Mouse (Mus musculus) thymus, postnatal 10 days (tissue): Measurements from ENCODE around the gene Sars2.

ENCODE experiments used
- DNase-seq, 2 experiments: peaks; one replicate each; pipeline ENCODE4 v3.0.0; 2021; ENCODE audit warnings: low spot score in 2 of 2

The Sars2 gene

GRCm38 (mm10) chr7:28726600-28726999 is 15.2 kb upstream of the Sars2 start:
- peak; percentile 58 to 90 for DNase-seq

GRCm38 (mm10) chr7:28727649-28728340 is 14.0 kb upstream of the Sars2 start:
- no peak for DNase-seq

- DNase-seq: peak; percentile 73 to 75
Measured at GRCm38 (mm10) chr7:28732341-28733142, 9.2 kb upstream of the Sars2 start.

DNA sequence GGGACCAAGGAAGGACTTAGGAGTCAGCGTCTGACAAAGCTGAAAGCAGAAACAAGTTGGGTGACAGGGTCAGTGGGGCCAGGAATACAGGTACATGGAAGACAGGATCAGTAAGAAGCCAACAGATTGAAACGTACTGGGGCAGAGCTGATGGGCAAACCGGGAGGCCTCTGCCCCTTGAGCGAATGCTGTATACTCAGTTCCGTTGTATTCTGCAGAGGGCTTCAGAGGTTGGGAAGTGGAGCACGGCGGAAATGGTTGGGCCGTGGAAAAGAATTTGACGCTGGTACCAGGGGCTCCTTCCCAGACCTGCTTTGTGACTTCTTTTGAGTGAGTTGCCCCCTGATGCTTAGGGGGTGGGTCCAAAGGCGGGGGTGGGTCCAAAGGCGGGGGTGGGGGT is 8.6 kb upstream of the Sars2 start:
- DNase-seq: no peak

GRCm38 (mm10) chr7:28735701-28736100 is 6.1 kb upstream of the Sars2 start:
- no peak for DNase-seq

DNA sequence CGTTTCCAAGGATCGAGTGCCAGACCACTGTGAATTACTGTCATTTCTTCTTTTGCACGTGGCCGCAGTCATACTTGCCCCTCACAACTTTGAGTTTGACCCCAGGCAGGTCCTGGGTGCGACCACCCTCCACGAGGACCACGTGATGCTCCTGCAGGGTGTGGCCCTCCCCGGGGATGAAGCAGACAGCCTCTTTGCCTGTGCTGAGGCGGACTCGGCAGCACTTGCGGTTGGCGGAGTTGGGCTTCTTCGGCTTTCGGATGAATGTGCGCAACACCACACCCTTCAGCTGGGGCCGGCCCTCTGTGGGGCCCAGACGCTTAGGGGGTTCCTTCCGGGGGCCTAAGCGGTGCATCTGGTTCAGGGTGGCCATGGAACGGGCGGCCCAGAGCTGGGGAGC is 2.0 kb upstream of the Sars2 start:
- no peak for DNase-seq

DNA sequence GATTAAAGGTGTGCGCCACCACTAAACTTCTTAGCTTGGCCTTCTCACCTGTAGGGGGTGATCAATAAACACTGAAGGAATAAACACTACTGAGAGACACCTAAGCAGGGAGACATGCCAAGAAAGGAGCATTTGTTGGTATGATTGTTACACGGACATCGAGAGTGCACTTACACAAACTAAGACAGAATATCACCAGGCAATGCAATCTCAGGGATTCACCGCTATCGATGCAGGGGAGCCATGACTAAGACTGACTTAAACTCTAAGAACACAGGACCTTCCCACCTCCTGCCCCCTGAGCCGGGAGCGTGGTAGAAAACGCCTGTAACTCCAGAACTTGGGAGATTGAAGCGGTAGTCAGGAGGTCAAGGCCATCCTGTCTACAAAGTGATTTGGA is 843 bp upstream of the Sars2 start:
- DNase-seq: no peak

GRCm38 (mm10) chr7:28741368-28741708 is 454 bp upstream of the Sars2 start:
- no peak for DNase-seq

DNA sequence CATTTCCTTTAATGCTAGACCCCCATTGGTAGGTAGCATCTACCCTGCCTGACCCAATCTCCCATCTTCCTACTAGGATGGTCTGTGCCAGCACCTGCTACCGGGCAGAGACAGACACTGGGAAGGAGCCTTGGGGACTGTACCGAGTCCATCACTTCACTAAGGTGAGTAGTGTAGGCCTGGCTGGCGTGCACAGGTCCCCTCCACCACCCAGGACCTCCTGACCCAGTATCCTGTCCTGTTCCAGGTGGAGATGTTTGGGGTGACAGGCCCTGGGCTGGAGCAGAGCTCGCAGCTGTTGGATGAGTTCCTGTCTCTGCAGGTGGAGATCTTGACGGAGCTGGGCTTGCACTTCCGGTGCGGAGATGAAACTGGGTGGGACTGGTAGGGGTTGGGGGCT is 8.1 kb downstream of the Sars2 start:
- no peak for DNase-seq

- no peak for DNase-seq
Measured at GRCm38 (mm10) chr7:28756079-28756478, 14.3 kb downstream of the Sars2 start, which contains the start of gene Ccer2. TSS of gene Ccer2 (plus strand) at chr7:28756174.

- DNase-seq: no peak
Measured at GRCm38 (mm10) chr7:28758623-28759022, 16.8 kb downstream of the Sars2 start.

- DNase-seq: no peak
Measured at GRCm38 (mm10) chr7:28761907-28762306, 20.1 kb downstream of the Sars2 start.

- DNase-seq: no peak
Measured at GRCm38 (mm10) chr7:28765211-28765610, 23.4 kb downstream of the Sars2 start.

DNA sequence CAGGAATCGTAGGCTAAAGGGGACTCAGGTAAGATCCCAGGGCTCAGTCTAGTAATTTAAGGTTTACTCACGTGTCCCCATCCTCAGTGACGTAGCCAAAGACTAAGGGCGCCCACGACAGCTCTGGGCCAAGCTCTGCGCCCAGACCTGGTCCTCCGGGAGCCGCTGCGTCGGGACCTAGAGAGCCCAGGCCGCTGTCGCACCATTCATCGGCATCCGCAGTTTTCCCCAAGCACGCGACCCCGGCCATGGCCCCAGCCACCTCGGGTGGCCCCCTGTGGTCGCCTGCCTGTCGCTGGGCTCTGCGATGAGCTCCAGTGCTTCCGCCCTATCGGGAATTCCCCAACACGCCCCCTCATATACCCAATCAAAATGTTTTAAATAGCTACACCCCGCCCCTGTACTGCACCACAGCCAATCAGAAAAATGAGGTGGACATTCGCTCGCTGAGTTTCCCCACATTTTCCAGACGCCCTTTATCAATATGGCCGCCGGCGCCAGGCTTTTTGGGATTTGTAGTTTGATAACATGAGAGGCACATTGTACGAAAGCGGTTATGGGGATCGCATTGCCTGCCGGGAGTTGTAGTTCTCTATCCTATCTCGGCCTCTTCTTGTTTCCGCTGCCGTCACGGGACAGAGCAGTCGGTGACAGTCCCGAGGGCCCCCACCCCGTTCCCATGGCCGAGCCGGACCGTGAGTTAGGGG is 24.5 kb downstream of the Sars2 start, which contains the start of gene Sirt2:
Sirt2 (plus strand) TSS at position 563 of the 707 bp plus-strand sequence.
- DNase-seq: peak; percentile 93 to 96

DNA sequence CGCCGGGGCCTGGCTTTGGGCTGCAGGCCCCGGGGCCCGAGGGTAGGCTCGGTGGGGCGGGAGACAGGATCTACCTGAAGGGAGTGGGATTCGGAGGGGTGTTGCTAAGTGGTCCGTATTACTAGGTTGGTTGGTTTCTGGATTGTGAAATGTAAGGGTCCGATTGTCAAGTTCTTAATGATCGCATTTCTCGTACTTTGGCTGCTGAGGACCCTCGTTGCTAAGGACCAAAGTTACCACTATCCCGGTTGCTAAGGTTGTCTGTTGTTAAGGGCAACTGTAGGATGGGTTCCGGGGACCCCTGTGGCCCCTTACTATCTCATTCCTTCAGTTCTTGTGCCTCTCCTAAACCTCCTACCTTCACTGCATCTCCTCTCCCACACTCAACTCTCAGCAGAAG is 25.1 kb downstream of the Sars2 start:
- no peak for DNase-seq

GRCm38 (mm10) chr7:28767462-28767965 is 25.7 kb downstream of the Sars2 start, which contains the start of gene Nfkbib:
TSS of gene Nfkbib (minus strand) at chr7:28767512.
- DNase-seq: no peak

DNA sequence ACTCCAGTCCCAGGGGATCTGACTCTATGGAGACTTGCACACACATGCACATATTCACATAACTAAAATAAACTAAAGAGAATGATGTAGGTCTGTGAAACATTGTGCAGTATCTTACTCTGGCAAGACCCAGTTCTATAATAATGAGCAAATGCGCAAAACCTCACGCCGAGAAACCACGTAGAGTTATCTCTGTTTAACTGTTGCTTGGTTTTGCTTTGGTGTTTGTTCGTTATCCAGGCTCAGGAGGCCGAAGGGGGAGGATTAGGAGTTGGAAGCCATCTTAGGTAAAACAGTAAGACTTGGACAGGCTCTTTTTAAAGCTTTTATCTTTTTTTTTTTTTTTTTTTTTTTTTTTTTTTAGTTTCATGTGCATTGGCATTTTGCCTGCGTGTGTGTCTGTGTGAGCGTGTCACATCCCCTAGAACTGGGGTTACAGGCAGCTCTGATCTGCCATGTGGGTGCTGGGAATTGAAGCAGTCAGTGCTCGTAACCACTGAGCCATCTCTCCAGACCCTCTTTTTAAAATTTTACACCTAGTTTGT is 27.7 kb downstream of the Sars2 start:
- no peak for DNase-seq

DNA sequence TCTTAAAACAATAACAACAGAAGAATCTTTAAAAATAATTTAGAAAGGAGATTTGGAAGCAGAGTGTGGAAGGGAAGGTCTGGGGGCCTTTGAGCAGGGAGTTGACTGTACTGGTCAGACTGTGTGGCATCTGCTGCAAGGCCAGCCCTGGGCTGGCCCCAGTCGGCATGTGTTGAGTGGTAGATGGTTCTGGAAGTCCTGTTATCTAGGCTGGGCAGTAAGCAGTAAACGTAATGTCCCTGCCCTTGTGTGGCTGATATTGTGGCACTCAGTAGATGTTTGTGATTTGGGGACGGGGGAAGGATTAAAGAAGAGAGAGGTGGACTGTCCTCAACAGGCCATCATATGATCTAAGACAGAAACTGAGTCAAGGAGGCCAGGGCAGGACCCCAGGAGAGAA is 28.5 kb downstream of the Sars2 start:
- no peak for DNase-seq

DNA sequence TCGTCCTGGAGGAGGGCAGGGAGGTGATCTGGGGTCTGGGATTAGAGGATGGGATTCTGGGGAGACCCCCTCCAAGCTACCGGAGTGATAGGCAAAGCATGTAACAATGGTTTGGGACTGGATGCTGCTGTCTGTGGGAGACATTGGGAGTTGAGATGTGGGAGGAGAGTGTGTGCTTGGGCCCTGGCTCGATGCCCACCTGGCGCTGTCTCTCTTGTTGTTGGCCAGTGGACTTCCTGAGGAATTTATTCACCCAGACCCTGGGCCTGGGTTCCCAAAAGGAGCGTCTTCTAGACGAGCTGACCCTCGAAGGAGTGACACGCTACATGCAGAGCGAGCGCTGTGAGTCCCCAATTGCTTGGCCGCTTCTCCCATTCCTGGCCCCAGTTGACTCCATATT is 30.1 kb downstream of the Sars2 start:
- DNase-seq: no peak

DNA sequence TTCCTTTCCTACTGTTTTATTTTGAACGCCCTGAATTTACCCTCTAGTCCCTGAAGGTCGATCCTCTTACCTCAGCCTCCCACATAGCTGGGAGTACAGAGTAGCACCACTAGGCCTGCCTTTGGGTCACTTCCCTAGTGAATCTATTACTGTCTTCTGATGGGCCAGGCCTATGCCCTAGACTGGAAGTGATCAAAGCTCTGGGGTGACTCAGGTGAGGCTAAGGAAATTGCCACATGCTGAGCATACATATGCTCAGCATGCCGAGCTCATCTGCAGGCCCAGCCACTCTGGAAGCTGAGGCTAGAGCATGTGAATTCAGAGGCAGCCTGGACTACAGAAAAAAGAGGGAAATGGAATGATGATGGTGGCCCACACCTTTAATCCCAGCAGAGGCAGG is 31.4 kb downstream of the Sars2 start:
- no peak for DNase-seq

GRCm38 (mm10) chr7:28774164-28774563 is 32.4 kb downstream of the Sars2 start:
- DNase-seq: no peak

GRCm38 (mm10) chr7:28775129-28775528 is 33.3 kb downstream of the Sars2 start:
- DNase-seq: no peak
